Mouse (Mus musculus) hindbrain, embryonic 15.5 days (tissue): ENCODE data around the gene Vps37d. TPM values are rescaled to one million over a fixed set of nuclear protein-coding genes. Genes with fewer than 3 reads are reported as not detected.

ENCODE experiments used
- ATAC-seq: fragments of 200-750 bp; cut with Nextera tagmentation; 2 replicates; pipeline ENCODE4 v1.8.0; 2017; ENCODE audit warnings: low read depth, moderate number of reproducible peaks, moderate TSS enrichment; ENCODE audit not compliant: low FRiP score
- H3K27ac ChIP-seq: fragments of 300-500 bp; sonication (generic); replicated peaks from 2 replicates; pipeline ENCODE4 v1.5.1; 2015; ENCODE audit warnings: mild to moderate bottlenecking, inconsistent platforms
- H3K27me3 ChIP-seq: fragments of 300-500 bp; sonication (generic); 2 replicates; pipeline ENCODE4 v1.6.1; 2015; ENCODE audit warnings: control low read depth, inconsistent platforms
- H3K36me3 ChIP-seq: fragments of 300-500 bp; sonication (generic); 2 replicates; pipeline ENCODE4 v1.6.1; 2015; ENCODE audit warnings: control low read depth, inconsistent platforms
- H3K4me1 ChIP-seq: fragments of 300-500 bp; sonication (generic); replicated peaks from 2 replicates; pipeline ENCODE4 v1.6.1; 2015; ENCODE audit warnings: control low read depth, inconsistent platforms
- H3K4me2 ChIP-seq: fragments of 300-500 bp; sonication (generic); 2 replicates; pipeline ENCODE4 v1.6.1; 2015; ENCODE audit warnings: moderate library complexity, mild to moderate bottlenecking, inconsistent platforms
- H3K4me3 ChIP-seq: fragments of 300-500 bp; sonication (generic); 2 replicates; pipeline ENCODE4 v1.5.1; 2015; ENCODE audit warnings: mild to moderate bottlenecking, inconsistent platforms
- H3K9ac ChIP-seq: fragments of 300-500 bp; sonication (generic); 2 replicates; pipeline ENCODE4 v1.6.1; 2015; ENCODE audit warnings: inconsistent platforms
- H3K9me3 ChIP-seq: fragments of 300-500 bp; sonication (generic); 2 replicates; pipeline ENCODE4 v1.6.1; 2016; ENCODE audit warnings: control low read depth, inconsistent platforms
- WGBS: fragments of 180-500 bp; shearing (Covaris S2); methylation state at CpG from one replicate; pipeline ENCODE4 v1.1.7; 2015; 5-methylcytosine and 5-hydroxymethylcytosine counted together
- polyA plus RNA-seq: library from polyadenylated mRNA; unstranded; fragments of >200 nt; fragmentation: Nextera tagmentation; extraction: Ambion mirVana; gene quantifications from 2 replicates; pipeline ENCODE4 v1.2.1, GENCODE M21; 2015

Vps37d gene
- polyA plus RNA-seq = 37.3 and 43.0 TPM in 2 replicates

DNA sequence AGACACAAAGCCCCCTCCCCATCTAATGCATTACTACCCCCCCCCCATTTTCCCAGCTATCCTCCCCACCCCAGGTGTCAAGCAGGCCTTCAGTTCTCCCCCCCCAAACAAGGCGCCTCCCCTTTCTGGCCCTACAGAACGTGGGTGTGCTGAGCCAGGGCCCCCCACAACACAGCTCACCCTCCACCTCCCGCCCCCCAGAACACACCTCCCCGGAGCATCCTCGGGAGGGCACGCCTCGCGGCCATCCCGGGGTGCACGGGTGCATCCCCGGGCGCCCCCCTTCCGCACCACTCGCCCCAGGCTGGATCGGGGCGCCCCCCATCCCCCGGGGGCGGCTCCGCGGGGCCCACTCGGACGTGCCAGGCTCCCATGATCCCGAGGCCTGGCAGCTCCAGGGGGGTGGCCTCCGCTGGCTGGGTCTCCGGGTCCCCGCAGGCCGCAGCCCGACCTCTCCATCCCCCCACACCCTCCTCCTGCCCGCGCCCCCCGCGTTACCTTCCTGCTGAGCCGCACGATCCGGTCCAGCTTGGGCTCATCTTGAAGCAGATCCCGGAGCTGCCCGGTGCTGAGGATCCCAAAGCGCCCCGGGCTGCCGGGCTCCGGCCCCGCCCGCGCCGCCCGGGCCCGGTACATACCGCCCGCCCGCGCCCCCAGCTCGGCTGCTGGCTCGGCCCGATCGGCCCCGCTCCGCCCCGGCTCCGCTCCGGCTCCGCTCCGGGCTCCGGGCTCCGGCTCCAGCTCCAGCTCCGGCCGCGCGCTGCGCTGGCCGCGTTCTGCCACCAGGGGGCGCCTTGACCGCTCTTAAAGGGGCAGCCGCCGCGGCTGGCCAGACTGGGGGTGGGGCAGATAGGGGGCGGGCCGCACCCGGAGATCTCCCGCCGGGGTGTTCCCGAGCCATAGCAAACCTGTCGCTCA lies at the start of gene Vps37d:
Gene Vps37d, minus strand, starts transcription at position 703 of the 918 bp plus-strand sequence.
- peak within 1 kb of the TSS; percentile 98 for H3K4me3 ChIP-seq
- peaks cover 6% of the 10 kb centered on the region; the same call in 1 of the 2 replicates for H3K36me3 ChIP-seq
- H3K9me3 ChIP-seq = no peaks in the 10 kb centered on the region
- peak within 1 kb of the TSS; percentile 93 for H3K27ac ChIP-seq
- peak; percentile 84 for ATAC-seq
- peak within 1 kb of the TSS; percentile 100 for H3K9ac ChIP-seq
- 1% methylated on average over 60 of the region's 83 CpGs for WGBS
- H3K4me1 ChIP-seq = peaks cover 21% of the 10 kb centered on the region
- H3K27me3 ChIP-seq = no peaks in the 10 kb centered on the region
- H3K4me2 ChIP-seq = peak within 1 kb of the TSS; percentile 81

DNA sequence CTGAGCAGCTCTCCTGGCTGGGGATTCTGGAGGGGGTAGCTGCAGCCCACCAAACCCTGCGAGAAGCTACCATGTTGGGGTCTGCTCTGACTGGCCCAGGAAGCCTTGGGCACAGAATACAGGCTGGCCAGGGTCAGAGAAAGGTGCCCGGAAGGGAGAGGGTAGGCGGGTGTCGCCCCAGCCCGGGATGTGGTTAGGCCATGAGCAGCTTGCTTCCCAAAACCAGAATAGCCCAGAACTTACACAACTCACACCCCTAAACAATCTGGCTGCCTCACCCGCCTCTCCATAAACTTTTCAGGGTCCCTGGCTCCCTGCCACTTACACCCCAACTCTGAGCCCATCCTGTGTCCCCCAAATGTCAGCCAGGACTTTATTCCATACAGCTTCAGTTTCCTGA lies 49.6 kb upstream of the Vps37d start:
- no peak overlapping the region for H3K9ac ChIP-seq
- no peak for ATAC-seq
- peaks cover 8% of the 10 kb centered on the region for H3K27me3 ChIP-seq
- 75% methylated on average over 6 of the region's 6 CpGs for WGBS
- no peak overlapping the region for H3K27ac ChIP-seq
- H3K4me2 ChIP-seq = no peak overlapping the region
- H3K36me3 ChIP-seq = no peaks in the 10 kb centered on the region
- H3K4me1 ChIP-seq = no peaks in the 10 kb centered on the region
- H3K4me3 ChIP-seq = no peak overlapping the region
- H3K9me3 ChIP-seq = no peaks in the 10 kb centered on the region

DNA sequence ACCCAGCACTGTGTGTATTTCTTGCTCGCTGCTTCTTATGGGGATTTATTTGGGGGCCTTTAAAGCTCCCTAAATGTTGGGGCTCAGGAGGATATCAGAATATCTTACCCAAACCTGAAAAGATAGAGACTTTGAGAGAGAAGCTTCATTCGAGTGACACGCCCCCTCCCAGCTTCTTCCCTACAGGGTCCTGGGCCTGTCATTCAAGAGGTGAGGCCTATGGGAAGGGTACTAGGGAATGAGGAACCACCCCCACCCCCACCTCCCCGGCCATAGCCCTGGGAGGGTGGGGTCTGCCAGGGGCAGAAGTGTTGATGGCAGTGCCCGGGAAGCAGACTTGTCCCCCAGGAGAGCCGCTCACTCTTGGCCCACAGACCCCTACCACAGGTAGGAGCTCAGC lies 48.1 kb upstream of the Vps37d start:
- Histone ChIP-seq H3K9ac (no peak overlapping the region), H3K4me1 (no peaks in the 10 kb centered on the region)
- 64% methylated on average over 6 of the region's 6 CpGs for WGBS

GRCm38 (mm10) chr5:135120753-135121152 lies 42.7 kb upstream of the Vps37d start:
- H3K9ac ChIP-seq = no peak overlapping the region
- no peak overlapping the region for H3K4me3 ChIP-seq
- H3K27me3 ChIP-seq = no peaks in the 10 kb centered on the region
- no peak for ATAC-seq
- H3K4me1 ChIP-seq = no peaks in the 10 kb centered on the region
- H3K27ac ChIP-seq = no peak overlapping the region
- no peak overlapping the region for H3K4me2 ChIP-seq
- WGBS = 70% methylated on average over 4 of the region's 4 CpGs
- no peaks in the 10 kb centered on the region for H3K9me3 ChIP-seq
- no peaks in the 10 kb centered on the region for H3K36me3 ChIP-seq

More for the DNA sequence above, 48.1 kb upstream of the Vps37d start:
- Histone ChIP-seq H3K4me2 (no peak overlapping the region), H3K4me3 (no peak overlapping the region), H3K27me3 (no peaks in the 10 kb centered on the region), H3K27ac (no peak overlapping the region), H3K9me3 (no peaks in the 10 kb centered on the region), H3K36me3 (no peaks in the 10 kb centered on the region)
- ATAC-seq = no peak

DNA sequence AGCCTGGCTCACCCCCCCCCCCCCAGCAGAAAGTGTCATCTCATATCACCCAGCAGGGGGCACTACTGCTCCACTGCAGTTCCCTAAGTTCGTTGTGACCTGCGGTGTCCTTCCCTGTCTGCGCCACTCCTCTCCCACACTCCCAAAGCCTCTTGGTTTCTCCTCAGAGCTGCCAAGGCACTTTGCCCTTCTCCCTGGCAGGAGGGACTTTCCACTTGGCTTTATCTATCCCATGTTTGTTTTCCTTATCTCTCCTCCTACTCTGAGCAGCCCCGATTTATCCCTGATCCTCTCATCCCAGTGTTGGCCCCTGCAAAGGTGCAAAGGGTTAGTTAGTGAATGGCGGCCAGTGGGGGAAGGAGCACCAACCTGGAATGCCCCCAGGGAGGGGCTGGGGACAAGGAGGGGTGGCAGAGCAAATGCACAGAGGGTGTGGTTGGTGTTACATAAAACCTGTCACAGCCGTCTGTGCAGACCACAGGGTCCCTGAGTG lies 40.6 kb upstream of the Vps37d start:
- WGBS = 33% methylated on average over 5 of the region's 6 CpGs
- Histone ChIP-seq H3K9ac (no peak overlapping the region), H3K27me3 (no peaks in the 10 kb centered on the region), H3K27ac (no peak overlapping the region), H3K9me3 (no peaks in the 10 kb centered on the region), H3K36me3 (no peaks in the 10 kb centered on the region), H3K4me1 (no peaks in the 10 kb centered on the region), H3K4me2 (no peak overlapping the region), H3K4me3 (no peak overlapping the region)
- ATAC-seq = no peak

DNA sequence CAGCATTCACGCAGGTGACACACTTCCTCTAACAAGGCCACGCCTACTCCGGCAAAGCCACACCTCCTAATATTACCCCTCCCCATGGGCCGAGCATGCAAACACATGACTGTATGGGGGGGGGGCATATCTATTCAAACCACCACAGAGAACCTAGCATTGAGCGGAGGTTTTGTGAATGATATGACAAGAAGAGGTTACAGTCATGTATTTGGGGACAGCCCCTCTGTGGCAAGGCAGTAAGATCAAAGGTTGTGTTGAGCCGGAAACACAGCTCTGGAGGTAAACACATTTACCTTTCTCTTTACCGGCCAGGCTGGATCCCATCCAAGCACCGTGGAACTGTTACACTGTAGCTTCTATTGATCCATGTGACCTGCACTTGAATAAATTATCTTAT lies 37.2 kb upstream of the Vps37d start:
- H3K9ac ChIP-seq = no peak overlapping the region
- 0 out of 2 replicates have a peak, but pooled peaks cover 2% of the 10 kb centered on the region for H3K27me3 ChIP-seq
- H3K4me3 ChIP-seq = no peak overlapping the region
- no peak for ATAC-seq
- no peaks in the 10 kb centered on the region for H3K4me1 ChIP-seq
- H3K36me3 ChIP-seq = no peaks in the 10 kb centered on the region
- no peak overlapping the region for H3K27ac ChIP-seq
- WGBS = 92% methylated on average over 8 of the region's 8 CpGs
- no peaks in the 10 kb centered on the region for H3K9me3 ChIP-seq
- no peak overlapping the region for H3K4me2 ChIP-seq

DNA sequence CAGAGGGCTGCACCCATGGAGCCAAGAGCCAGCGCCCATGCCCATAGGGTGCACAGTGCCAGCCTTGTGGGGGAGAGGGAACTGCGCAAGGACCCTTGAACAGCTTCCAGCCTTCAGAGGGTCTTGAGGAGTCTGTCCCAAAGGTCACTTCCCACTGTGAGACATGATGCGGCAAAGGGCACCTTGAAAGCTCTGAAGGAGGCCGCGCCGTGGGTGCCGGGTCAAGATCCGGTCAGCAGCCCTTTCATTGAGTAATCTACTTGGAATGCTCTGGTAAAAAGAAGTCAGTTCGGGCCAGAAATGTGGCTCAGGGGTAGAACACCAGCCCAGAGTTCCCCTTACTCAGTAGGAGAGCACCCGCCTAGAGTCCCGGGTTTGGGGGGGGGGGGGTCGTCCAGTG lies 35.7 kb upstream of the Vps37d start:
- no peaks in the 10 kb centered on the region for H3K4me1 ChIP-seq
- H3K9ac ChIP-seq = no peak overlapping the region
- H3K27ac ChIP-seq = no peak overlapping the region
- ATAC-seq = no peak
- no peak overlapping the region for H3K4me3 ChIP-seq
- H3K27me3 ChIP-seq = peaks cover 11% of the 10 kb centered on the region
- H3K36me3 ChIP-seq = no peaks in the 10 kb centered on the region
- no peak overlapping the region for H3K4me2 ChIP-seq
- H3K9me3 ChIP-seq = no peaks in the 10 kb centered on the region
- WGBS = 88% methylated on average over 12 of the region's 12 CpGs

DNA sequence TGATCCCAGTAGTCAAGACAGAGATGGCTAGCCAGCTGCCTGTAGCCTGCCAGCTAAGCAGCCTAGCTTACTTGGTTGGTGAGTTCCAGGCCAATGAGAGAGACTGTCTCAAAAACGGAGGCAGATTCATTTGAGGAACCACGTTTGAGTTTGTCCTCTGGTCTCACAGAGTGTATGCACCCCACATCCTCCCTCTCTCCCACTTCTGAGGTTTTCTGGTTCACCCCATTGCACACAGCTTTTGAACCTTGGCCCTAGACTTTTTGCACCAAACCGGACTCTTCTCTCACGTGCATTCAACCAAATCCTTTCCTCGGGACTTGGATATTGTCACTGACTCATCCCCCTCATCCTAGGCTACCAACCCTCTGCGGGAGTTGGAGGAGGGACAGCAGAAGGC lies 31.9 kb upstream of the Vps37d start:
- Histone ChIP-seq H3K27ac (no peak overlapping the region), H3K9me3 (no peaks in the 10 kb centered on the region), H3K9ac (no peak overlapping the region), H3K4me2 (no peak overlapping the region), H3K4me1 (peaks cover 9% of the 10 kb centered on the region), H3K27me3 (peaks cover 47% of the 10 kb centered on the region), H3K4me3 (no peak overlapping the region), H3K36me3 (no peaks in the 10 kb centered on the region)
- no peak for ATAC-seq
- 63% methylated on average over 6 of the region's 6 CpGs for WGBS

- Histone ChIP-seq H3K9me3 (no peaks in the 10 kb centered on the region), H3K36me3 (no peaks in the 10 kb centered on the region), H3K4me1 (peaks cover 9% of the 10 kb centered on the region), H3K9ac (no peak overlapping the region), H3K4me2 (no peak overlapping the region), H3K4me3 (no peak overlapping the region), H3K27ac (no peak overlapping the region), H3K27me3 (peaks cover 52% of the 10 kb centered on the region)
- 93% methylated on average over 3 of the region's 3 CpGs for WGBS
- no peak for ATAC-seq
These were observed 31.4 kb upstream of the Vps37d start for GRCm38 (mm10) chr5:135109426-135109825.

GRCm38 (mm10) chr5:135109017-135109416 lies 31.0 kb upstream of the Vps37d start:
- Histone ChIP-seq H3K27me3 (peaks cover 55% of the 10 kb centered on the region), H3K9me3 (no peaks in the 10 kb centered on the region), H3K4me3 (no peak overlapping the region), H3K4me1 (peaks cover 9% of the 10 kb centered on the region), H3K36me3 (no peaks in the 10 kb centered on the region), H3K27ac (no peak overlapping the region), H3K9ac (no peak overlapping the region), H3K4me2 (no peak overlapping the region)
- ATAC-seq = no peak
- 55% methylated on average over 6 of the region's 6 CpGs for WGBS

DNA sequence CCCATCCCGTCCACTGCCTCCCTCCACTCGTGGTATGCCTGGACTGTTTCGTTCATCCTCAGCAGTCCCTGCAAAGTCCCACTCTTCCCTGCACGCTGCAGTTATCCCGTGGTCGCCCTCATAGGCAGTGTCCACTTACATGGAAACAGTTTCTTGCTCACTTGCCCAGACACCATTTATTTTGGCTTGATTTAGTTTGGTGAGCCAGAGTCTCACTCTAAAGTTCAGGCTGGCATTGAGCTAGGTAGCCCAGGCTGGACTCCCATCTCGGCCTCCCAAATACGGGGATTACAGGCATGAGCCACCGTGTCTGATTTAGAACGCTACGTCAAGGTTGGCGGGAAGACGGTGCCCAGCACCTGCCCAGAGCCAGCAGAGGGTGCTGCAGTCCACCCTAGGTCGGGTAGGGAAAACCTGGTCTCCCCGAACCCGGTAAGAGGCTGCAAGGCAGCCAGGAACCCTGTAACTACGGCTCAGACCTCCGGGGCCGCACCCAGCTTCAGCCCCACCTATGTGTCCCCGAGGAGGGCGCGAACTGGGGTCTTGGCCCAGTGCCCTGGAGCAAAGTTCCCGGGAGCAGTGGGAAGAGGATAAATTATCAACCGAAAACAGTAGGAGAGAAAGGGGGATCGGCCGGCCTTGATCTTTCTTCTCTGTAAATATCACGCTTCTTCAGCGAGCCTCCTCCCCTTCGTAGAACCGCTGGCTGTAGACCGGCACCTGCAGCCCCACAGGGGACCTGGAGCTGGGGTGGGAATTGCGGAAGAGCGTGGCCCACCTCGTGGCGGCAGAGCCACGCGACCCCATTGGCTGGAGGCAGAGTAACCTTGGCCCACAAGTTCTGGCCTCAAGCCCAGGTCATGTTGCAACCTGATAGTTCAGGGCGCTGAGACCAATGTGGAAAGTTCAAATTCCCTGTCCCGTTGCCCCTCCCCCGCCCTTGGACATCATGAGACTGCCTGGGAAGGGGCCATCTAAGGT lies 29.7 kb upstream of the Vps37d start:
- H3K36me3 ChIP-seq = no peaks in the 10 kb centered on the region
- H3K4me2 ChIP-seq = peak overlapping the region; percentile 86
- no peak for ATAC-seq
- WGBS = 9% methylated on average over 40 of the region's 40 CpGs
- no peak overlapping the region for H3K9ac ChIP-seq
- no peak overlapping the region for H3K27ac ChIP-seq
- peaks cover 55% of the 10 kb centered on the region for H3K27me3 ChIP-seq
- H3K4me1 ChIP-seq = peaks cover 9% of the 10 kb centered on the region
- no peak overlapping the region for H3K4me3 ChIP-seq
- H3K9me3 ChIP-seq = no peaks in the 10 kb centered on the region
